ENCODE assay signal across 24 mouse cellular contexts in genomic region chr2:172544601-172545127, GRCm38 (mm10). TPM values are rescaled to one million over a fixed set of nuclear protein-coding genes. Genes with fewer than 3 reads are reported as not detected.
DNase-seq lines count a peak whose midpoint lies in the region; TF ChIP-seq lines count a peak whose summit lies in the region.
"Had no signal": no experiment of that assay in that cellular context is flagged by ENCODE, and none has a peak within 500 bp of the region (broad histone marks: within the 10 kb centered on the region; RNA-seq: fewer than 3 reads in every experiment).

No protein-coding gene starts in this region.

- peak overlapping the region; percentile 88 for H3K4me3 ChIP-seq in E14TG2a.4 (replicated peaks; ENCODE audit: low read length)
- H3K4me3 ChIP-seq: embryonic facial prominence, embryonic 12.5 days; embryonic facial prominence, embryonic 15.5 days; forebrain, embryonic 15.5 days; hindbrain, embryonic 12.5 days; hindbrain, embryonic 15.5 days had no signal

- peaks cover 63% of the 10 kb centered on the region for H3K27me3 ChIP-seq in E14TG2a.4 (ENCODE audit: insufficient read depth, low read length)

- peaks cover 82% of the 10 kb centered on the region for H3K4me1 ChIP-seq in E14TG2a.4 (replicated peaks; ENCODE audit: low read depth, low read length)

- H3K9me3 ChIP-seq in E14TG2a.4 (ENCODE audit: low read length): peaks cover 7% of the 10 kb centered on the region
- H3K9me3 ChIP-seq: embryonic facial prominence, embryonic 15.5 days; forebrain, embryonic 15.5 days had no signal

- TF ChIP-seq CTCF in E14TG2a.4 (conservative IDR thresholded peaks at IDR 0.05; ENCODE audit: low read length): no peak

- intact Hi-C loops in gastrocnemius, postnatal 14 days (cut with DNase I; ENCODE audit: low total_unique reads): no loop called here

- no peaks in the 10 kb centered on the region for H3K36me3 ChIP-seq in E14TG2a.4 (ENCODE audit: insufficient read depth, low read length)
- H3K36me3 ChIP-seq: embryonic facial prominence, embryonic 12.5 days; embryonic facial prominence, embryonic 15.5 days; forebrain, embryonic 15.5 days; G1E; hindbrain, embryonic 12.5 days; hindbrain, embryonic 15.5 days had no signal

- peak; percentile 81 for DNase-seq in ES-CJ7 (ENCODE audit: low read depth, low spot score)
- DNase-seq in ZHBTc4 (ENCODE audit: low read depth, low spot score): peak; percentile 66
- no peak for DNase-seq in lung, postnatal 36 days
- no peak for DNase-seq in right cerebral cortex, postnatal 4 days
- no peak for DNase-seq in gastrocnemius, postnatal 14 days
- DNase-seq: adrenal gland, adult 8-10 months; adrenal gland, postnatal 25 days; cerebellum, adult 11-12 months; cerebellum, adult 8-10 months; cerebellum, postnatal 14 days; gastrocnemius, postnatal 10 days; heart, adult 11 months had no signal

RNA-seq across cellular contexts. Expression of gene Tfap2c, which starts 4.7 kb away (rescaled TPM):
- total RNA-seq in gastrocnemius, postnatal 14 days (2021): not detected
- total RNA-seq: adrenal gland, adult 8-10 months; adrenal gland, postnatal 25 days; gastrocnemius, adult 18-20 months; gastrocnemius, postnatal 10 days; gastrocnemius, postnatal 4 days; heart, adult 8-10 months; heart, postnatal 25 days; hematopoietic stem cell, adult 5-6 weeks had no signal

Comparison
In these comparisons a context has a peak if more than half of its experiments do, and no peak if none do; other contexts are left out.
1. DNase-seq: peak in ES-CJ7 (single experiment) and ZHBTc4 (single experiment); none in lung, postnatal 36 days (single experiment), right cerebral cortex, postnatal 4 days (single experiment) and gastrocnemius, postnatal 14 days (single experiment).